Mouse (Mus musculus) bone marrow macrophage, adult 2 months (primary cell): Measurements from ENCODE around the gene Smg7.

Experiments
- CTCF ChIP-seq: IDR thresholded peaks from 2 replicates; pipeline ENCODE4 v1.5.1; 2012; ENCODE audit warnings: low read depth, mild to moderate bottlenecking, low read length, moderate library complexity
- POLR2A ChIP-seq: IDR thresholded peaks from 2 replicates; pipeline ENCODE4 v1.6.1; 2012; ENCODE audit warnings: mild to moderate bottlenecking, low read depth, low read length, borderline replicate concordance

DNA sequence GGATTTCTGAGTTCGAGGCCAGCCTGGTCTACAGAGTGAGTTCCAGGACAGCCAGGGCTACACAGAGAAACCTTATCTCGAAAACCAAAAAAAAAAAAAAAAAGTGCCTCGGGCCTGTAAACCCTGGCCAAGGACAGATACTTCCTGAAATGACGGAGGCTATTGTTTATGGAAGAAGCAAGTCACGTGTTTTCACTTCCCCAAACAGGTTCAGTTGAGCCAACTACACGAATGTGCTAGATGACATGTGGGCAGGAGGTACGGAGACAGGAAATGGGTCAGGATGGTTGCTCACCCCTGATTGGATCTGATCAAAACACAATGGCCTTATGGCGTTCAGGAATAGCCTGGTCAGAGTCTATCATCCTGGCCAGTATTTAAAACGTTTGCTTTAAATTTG lies 104.3 kb downstream of the Smg7 start:
- no peak for TF ChIP-seq CTCF
- no peak for TF ChIP-seq POLR2A
